Mouse (Mus musculus) left cerebral cortex, postnatal 10 days (tissue): ENCODE data around the gene Sel1l3. TPM values are rescaled to one million over a fixed set of nuclear protein-coding genes. Genes with fewer than 3 reads are reported as not detected.

Experiments used
- DNase-seq, 2 experiments: peaks; one replicate each; pipeline ENCODE4 v3.0.0; 2021 to 2022; ENCODE audit warnings: low spot score in 2 of 2, mixed read lengths in 1 of 2; ENCODE audit errors: extremely low spot score in 1 of 2
- intact Hi-C: fragments of 180-260 bp; cut with DNase I; formaldehyde crosslinking; loops from one replicate; pipeline ENCODE4 v1.15.1; 2025
- total RNA-seq, 2 experiments: library from RNA; stranded (reverse); gene quantifications; 2 replicates each; pipeline ENCODE4 v1.2.3; 2021

The Sel1l3 gene
- total RNA-seq, 2 experiments from 2014 or later = 67.3 to 76.5 TPM

DNA sequence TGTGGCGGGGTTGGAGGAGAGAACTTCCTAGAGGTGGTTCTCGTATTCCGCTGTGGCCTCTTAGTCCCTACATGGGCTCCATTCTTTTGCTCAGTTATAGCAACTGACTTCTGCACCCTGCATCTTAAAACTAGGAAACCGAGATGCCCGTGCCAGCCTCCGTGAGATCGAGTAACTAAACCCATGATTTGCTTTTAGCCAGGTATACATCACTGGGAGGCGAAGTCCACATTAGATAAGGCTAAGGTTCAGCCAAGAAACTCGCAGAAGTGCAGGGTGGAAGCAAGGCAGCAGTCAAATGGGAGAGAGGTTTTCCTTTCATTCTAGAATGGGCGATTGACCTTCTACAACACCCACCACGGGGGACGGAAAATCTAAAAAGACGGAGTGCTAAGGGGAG lies 11.7 kb upstream of the Sel1l3 start:
- DNase-seq = no peak
- intact Hi-C loops = no loop called here

GRCm38 (mm10) chr5:53214801-53215200 lies 1.1 kb upstream of the Sel1l3 start:
- DNase-seq = no peak
- intact Hi-C loops = loop anchor here (5.0 kb wide), 1 partner anchor 58 kb away; no protein-coding TSS in a partner anchor

DNA sequence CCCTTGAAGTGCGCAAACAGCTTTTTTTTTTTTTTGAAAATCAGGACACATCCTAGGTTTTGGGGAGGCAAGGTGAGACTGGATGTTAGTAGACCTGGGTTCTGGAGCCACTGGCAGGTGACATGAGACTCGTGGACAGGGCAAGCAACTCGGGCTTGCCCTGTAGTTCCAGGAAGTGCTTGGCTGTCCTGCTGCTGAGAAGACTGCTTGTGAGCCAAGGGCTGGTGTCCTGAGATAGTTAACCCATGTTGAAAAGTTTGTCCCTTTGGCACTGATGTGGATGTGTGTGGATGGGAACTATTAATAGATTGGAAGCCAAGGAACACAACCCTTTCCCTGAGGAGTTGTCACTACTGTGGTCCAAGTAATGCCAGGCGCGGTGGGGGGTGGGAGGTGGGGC lies 635 bp upstream of the Sel1l3 start:
- DNase-seq = no peak
- intact Hi-C loops = loop anchor here (5.0 kb wide), 1 partner anchor 57 kb away; no protein-coding TSS in a partner anchor

DNA sequence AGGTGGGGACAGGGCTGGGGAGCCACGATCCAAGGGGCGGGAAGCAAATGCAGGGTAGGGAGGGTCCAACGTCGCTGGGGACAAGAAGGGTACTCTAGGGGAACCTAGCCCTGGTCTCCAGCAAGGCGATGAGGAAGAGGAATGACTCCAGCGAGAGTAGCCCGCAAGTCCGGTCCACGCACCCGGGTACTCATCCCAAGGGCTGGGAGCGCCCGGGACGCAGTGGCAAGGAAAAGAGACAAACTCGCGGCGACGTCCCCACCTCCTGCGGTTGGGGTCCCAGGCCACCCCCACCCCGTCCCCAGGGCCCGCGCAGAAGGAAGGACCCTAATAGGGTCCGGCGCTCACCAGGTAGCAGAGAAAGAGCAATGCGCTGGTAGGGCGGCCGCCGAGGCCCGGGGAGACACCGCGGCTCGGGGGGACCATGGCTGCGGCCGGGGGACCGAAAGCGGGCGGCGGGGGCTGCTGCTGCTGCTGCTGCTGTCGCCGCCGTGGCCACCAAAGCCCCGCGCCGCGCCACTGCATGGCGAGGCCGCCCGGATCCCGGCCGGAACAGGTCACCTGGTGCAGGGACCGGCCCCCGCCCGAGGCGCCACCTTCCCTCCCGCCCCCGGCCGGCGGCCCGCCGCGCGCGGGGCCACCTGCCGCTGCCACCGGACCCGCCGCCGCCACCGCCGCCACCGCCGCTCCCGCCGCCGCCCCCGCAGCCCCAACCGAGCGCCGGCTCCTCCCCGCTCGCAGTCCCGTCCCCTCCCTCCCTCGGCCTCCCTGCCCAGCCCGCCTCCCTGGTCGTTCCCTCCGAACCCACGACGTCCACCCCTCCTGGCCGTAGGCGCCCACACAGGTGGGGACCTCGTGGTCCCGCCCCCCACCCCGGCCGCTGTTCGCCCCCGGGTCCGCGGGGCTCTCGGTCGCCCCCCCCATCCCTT lies 681 bp downstream of the Sel1l3 start:
- intact Hi-C loops = loop anchor here (5.0 kb wide), 1 partner anchor 56 kb away; no protein-coding TSS in a partner anchor
- peak in 1 of 2 experiments; percentile 64 for DNase-seq

DNA sequence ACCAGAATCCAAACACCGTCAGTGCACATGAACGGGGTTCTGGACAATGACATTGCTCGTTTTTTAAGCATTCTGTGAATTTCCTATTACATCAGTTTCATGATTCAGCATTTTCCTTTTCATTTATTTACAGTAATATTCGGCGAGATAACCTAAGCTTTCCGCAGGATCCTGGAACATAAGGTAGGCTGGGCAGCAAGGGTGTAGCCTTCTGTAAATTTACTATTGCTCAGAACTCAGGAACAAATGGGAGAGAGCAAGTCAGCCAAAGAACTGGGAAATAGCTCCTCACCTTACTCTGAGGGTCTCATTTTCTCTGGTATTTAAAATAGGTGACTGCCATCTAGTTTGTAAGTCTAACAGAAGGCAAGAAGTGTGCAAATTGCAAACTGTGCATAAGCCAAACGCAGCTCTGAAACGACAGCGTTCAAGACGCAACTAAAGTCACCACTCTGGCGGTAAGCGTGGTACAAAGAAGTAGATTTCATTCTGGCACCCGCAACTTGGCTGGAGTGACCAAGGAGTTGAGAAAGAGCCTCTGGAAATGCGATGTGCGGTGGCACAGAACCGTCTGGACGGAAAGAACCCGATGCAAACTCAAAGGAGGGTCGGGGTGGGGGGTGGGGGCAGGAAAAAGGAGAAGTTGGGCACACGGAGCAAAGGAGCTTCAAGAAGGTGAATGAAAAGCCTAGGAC lies 1.5 kb downstream of the Sel1l3 start:
- no peak for DNase-seq
- intact Hi-C loops = loop anchor here (5.0 kb wide), 1 partner anchor 55 kb away; no protein-coding TSS in a partner anchor

DNA sequence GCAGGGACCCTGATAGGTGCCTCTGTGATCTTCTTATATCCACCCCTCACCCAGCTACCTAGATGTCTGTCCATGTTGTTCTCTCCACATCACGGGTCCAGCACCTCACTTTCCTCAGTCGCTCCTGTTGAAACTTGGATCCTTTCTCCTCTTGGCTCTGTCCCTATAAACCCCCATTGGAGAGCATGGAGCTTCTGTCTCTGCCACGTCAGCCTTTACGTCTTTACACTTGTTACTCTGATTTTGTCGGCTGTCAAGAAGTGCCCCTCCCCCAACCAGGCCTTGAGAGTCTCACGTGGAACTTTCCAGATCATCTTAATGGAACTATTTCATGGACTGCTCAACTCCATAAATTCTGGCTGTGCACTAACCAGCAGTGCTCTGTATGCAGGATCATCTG lies 2.5 kb downstream of the Sel1l3 start:
- intact Hi-C loops = loop anchor here (5.0 kb wide), 1 partner anchor 54 kb away; no protein-coding TSS in a partner anchor
- DNase-seq = peak in 1 of 2 experiments; percentile 46

DNA sequence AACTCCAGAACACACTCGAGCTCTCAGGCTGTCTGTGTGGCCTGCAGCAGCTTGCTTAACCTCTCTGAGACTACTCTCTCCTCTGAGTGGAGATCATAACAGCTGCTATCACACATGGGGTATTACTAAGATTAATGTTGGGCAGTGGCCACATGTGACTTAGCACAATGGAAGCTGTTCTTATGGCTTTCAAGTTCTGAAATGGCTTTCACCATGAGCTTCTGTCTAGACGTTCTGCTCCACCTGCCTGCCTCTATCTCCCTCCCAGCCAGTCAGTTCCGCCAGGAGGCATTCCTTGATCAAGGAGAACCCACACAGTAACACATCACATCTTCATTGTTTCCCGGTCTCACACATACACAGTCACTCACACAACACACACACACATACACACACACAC lies 3.2 kb downstream of the Sel1l3 start:
- DNase-seq = no peak
- intact Hi-C loops = loop anchor here (5.0 kb wide), 1 partner anchor 53 kb away; no protein-coding TSS in a partner anchor

- DNase-seq = no peak
- intact Hi-C loops = loop anchor here (5.0 kb wide), 1 partner anchor 52 kb away; no protein-coding TSS in a partner anchor
Measured at GRCm38 (mm10) chr5:53209773-53210172, 4.0 kb downstream of the Sel1l3 start.

DNA sequence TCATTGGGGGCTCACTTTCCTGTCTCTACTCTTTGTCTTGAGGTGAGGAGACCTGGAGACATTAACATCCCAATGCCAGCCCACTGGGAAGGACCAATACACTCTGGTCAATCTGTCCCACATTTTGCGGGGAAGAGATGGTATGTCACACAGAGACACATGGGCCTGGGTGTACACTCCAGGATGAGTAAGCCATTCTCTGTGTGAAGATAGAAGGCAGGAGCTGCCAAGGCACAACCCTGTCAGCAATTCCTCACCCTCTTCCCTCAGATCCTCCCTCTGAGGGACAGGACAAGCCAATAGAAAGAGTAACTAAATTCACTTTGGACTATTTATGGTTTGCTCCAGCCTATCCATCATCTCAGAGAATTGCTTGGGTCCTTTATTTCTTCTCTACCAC lies 5.0 kb downstream of the Sel1l3 start:
- intact Hi-C loops = no loop called here
- DNase-seq = no peak

- intact Hi-C loops = no loop called here
- DNase-seq = no peak
Measured at GRCm38 (mm10) chr5:53206575-53206974, 7.2 kb downstream of the Sel1l3 start.

DNA sequence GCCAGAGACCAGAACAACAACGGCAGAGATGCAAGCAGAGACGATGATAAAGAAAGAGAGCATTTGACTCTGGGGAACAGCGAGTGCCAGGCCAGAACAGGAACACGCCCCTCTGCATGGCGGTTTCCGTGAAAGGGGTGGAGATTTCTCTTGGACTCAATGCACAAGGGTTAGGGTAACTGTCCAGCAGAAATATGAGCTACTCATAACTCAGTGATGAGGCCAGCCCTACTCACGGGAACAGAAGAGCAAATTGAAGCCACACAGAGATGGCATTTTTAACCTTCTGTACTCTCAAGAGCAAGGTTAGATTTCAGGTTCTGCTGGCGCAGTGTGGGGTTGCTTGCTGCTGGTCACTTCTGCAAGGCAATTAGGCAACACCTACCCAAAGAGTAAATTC lies 11.0 kb downstream of the Sel1l3 start:
- intact Hi-C loops = no loop called here
- DNase-seq = no peak

DNA sequence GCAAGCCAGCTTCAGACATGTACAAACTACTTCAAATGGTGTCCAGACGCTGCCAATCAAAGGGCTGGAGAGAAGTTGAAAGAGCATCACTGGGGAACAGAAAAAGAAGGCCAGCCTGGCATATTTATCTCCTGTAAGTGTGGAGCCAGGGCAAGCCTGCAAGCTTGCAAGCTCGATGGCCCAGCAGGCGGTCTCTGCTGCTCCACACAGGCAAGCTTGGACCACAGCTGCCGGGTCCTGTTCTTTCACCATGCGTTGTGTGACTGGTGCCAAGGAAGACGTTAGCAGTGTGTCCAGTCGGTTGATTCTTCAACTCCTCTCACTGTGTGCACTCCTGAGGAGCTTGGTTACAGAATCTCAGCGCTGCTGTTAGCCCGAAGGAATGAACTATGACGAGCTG lies 12.9 kb downstream of the Sel1l3 start:
- intact Hi-C loops = no loop called here
- DNase-seq = peak in 1 of 2 experiments; percentile 33

DNA sequence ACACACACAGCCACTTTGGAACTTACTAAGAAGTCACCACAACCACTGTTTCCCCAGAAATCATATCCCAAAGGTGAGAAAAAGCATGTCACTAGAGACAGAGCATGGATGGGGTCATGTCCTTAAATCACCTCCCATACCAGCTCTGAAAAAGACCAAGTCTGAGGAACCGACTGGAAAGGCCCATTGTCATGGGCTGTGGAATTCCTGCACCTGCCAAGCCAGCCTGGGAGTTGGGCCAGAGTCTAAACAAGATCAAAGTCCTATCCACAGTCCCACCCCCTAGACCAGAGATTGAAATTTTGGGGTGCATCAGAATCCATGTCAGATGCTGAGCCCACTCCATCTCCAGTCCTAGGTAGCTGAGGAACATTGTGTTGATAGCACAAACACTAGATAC lies 15.3 kb downstream of the Sel1l3 start:
- intact Hi-C loops = no loop called here

DNA sequence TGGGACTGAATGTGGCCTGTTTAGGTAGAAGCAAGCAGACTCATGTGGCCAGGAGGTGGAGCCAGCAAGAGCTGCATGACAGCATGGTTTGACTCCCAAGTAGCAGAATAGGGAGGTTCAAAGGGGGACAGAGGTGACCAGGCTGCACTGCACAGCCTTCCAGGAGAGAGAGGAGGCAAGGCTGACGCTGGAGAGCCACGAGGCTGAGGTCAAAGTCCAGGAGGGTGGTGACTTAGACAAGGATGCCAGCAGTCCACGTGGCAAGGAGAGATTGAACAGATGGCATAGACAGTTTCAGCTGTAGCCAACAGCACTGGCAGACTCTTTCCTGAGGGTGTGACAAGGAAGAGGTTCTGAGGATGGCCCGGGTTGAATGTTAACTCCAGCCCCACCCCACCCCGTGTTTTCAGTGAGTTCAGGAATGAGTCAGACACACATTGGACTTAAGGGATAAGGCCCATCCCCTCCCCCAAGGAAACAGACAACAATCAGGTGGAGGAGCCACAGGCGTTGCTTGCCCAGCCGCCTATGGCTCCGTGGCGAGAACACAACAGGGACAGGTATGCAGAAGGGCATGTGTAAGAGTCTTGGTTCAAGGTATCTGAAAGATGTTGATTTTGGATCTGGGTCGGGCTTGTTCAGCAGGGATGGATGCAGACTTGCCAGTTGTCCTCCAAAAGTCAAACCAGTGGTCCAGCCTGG lies 17.2 kb downstream of the Sel1l3 start:
- no peak for DNase-seq
- intact Hi-C loops = no loop called here

More for the DNA sequence above, 15.3 kb downstream of the Sel1l3 start:
- DNase-seq = no peak

DNA sequence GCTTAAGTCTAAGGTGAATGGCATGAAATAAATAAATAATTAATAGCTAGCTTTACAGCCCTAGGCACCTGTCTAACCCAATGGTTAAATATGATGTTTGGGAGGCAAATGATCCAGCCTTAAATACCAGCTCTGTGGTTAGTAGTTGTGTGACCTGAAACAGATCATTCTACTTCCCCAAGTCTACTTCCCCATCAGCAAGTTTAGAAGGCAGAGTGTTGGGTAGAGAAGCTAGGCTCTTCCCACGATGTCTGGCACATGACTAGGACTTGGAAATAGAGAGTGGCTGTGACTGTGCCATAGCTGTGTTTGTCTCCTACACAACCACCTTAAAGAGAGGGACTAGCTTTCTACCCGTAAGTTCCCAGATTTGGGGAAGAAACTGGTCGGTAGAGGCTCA lies 18.9 kb downstream of the Sel1l3 start:
- DNase-seq = no peak
- intact Hi-C loops = no loop called here

GRCm38 (mm10) chr5:53194421-53194820 lies 19.3 kb downstream of the Sel1l3 start:
- intact Hi-C loops = no loop called here
- DNase-seq = no peak

GRCm38 (mm10) chr5:53193092-53194030 lies 20.4 kb downstream of the Sel1l3 start:
- intact Hi-C loops = no loop called here
- no peak for DNase-seq

DNA sequence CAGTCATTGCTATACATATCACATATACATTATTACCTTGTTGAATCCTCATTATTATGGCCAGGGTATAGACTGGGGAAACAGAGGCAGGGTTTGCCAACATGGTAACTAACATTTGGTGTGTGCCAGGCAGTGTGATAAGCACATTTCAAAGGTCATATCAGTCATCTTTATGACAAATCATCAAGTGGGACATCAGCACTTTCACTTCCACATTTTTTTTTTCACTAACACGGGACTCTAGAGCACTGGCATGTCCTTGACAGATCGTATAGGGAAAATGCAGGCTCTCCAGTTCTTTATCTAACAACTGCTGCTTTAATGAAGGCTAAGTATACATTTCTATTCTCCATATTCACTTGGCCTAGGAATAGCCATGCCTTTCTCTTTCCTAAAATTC lies 25.1 kb downstream of the Sel1l3 start:
- DNase-seq = no peak
- intact Hi-C loops = no loop called here
